Mouse (Mus musculus): Measurements from ENCODE around the gene Plcb1. TPM values are rescaled to one million over a fixed set of nuclear protein-coding genes. Genes with fewer than 3 reads are reported as not detected.
"Not testable (repeated sequence)": the region's sequence is repeated elsewhere in the genome, so short reads cannot be mapped to it uniquely, and the experiment has no call there.

The Plcb1 gene
- polyA plus RNA-seq, 2 experiments = 2.9 to 12.8 TPM

- DNase-seq (ENCODE audit: low spot score) (no peak), ATAC-seq (ENCODE audit: low FRiP score, low read depth) (no peak)
- H3K4me3 ChIP-seq (replicated peaks; ENCODE audit: low read length) = no peak overlapping the region
- H3K36me3 ChIP-seq (ENCODE audit: control insufficient read depth, insufficient read depth, low read length) = no peaks in the 10 kb centered on the region
- H3K4me2 ChIP-seq (replicated peaks; ENCODE audit: low read depth, low read length, severe bottlenecking) = no peak overlapping the region
- no peak overlapping the region for H3K27ac ChIP-seq (replicated peaks; ENCODE audit: low read depth, low read length)
- H3K9ac ChIP-seq (ENCODE audit: low read depth, low read length, severe bottlenecking) = no peak overlapping the region
- WGBS = 93% methylated on average over 1 of the region's 1 CpGs
- no peaks in the 10 kb centered on the region for H3K4me1 ChIP-seq (ENCODE audit: control insufficient read depth, insufficient read depth, low read length)
- no peak for TF ChIP-seq POLR2A (IDR thresholded peaks at IDR 0.05; ENCODE audit: borderline replicate concordance, extremely low read depth, insufficient read depth, insufficient read length)
- no peaks in the 10 kb centered on the region for H3K27me3 ChIP-seq (ENCODE audit: control insufficient read depth, insufficient read depth, low read length)
- no peaks in the 10 kb centered on the region for H3K9me3 ChIP-seq (ENCODE audit: control insufficient read depth, low read length)
These were observed 221.3 kb downstream of the Plcb1 start for GRCm38 (mm10) chr2:135007134-135007533.

DNA sequence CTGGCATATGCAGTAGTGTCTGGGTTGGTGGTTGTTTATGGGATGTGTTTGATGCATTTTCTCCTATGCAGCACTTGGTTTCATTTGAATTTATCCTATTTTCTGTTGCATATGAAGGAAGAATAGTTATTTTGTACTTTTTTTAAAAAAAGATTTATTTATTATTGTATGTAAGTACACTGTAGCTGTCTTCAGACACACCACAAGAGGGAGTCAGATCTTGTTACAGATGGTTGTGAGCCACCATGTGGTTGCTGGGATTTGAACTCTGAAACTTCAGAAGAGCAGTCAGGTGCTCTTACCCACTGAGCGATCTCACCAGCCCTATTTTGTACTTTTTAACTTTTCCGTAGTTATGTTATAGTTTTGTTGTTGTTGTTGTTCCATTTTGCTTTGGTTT, 222.0 kb downstream of the Plcb1 start:
- H3K9ac ChIP-seq (ENCODE audit: low read depth, low read length, severe bottlenecking) = not testable (repeated sequence)
- WGBS = 94% methylated on average over 2 of the region's 2 CpGs

DNA sequence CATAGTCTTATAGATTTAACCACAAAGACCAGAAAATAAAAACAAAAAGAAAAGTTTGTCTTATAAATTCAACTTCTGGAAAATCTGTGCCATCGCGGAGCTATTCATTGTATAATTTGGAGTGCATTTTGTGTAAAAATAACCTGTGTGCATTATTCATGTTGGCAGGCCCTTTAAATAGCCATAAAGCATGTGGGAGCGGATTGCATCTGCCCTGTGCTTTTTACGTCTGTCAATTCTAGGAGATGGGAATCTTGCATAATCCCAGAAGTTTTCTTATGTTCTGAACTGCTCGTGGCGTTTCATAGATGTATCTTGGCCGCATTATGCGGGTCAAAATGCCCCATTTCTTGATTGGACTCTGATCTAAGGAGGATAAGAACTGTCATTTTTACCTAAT, 224.5 kb downstream of the Plcb1 start:
- WGBS = 84% methylated on average over 8 of the region's 8 CpGs
- H3K36me3 ChIP-seq (ENCODE audit: control insufficient read depth, insufficient read depth, low read length) = no peaks in the 10 kb centered on the region
- H3K27me3 ChIP-seq (ENCODE audit: control insufficient read depth, insufficient read depth, low read length) = no peaks in the 10 kb centered on the region
- H3K4me1 ChIP-seq (ENCODE audit: control insufficient read depth, insufficient read depth, low read length) = no peaks in the 10 kb centered on the region
- no peaks in the 10 kb centered on the region for H3K9me3 ChIP-seq (ENCODE audit: control insufficient read depth, low read length)
- no peak overlapping the region for H3K4me3 ChIP-seq (replicated peaks; ENCODE audit: low read length)
- no peak for DNase-seq (ENCODE audit: low spot score)
- H3K27ac ChIP-seq (replicated peaks; ENCODE audit: low read depth, low read length) = no peak overlapping the region
- H3K9ac ChIP-seq (ENCODE audit: low read depth, low read length, severe bottlenecking) = no peak overlapping the region
- no peak overlapping the region for H3K4me2 ChIP-seq (replicated peaks; ENCODE audit: low read depth, low read length, severe bottlenecking)
- no peak for ATAC-seq (ENCODE audit: low FRiP score, low read depth)
- TF ChIP-seq POLR2A (IDR thresholded peaks at IDR 0.05; ENCODE audit: borderline replicate concordance, extremely low read depth, insufficient read depth, insufficient read length) = no peak

More for the DNA sequence above, 222.0 kb downstream of the Plcb1 start:
- not testable (repeated sequence) for H3K4me2 ChIP-seq (replicated peaks; ENCODE audit: low read depth, low read length, severe bottlenecking); DNase-seq (ENCODE audit: low spot score); H3K27me3 ChIP-seq (ENCODE audit: control insufficient read depth, insufficient read depth, low read length); ATAC-seq (ENCODE audit: low FRiP score, low read depth); H3K36me3 ChIP-seq (ENCODE audit: control insufficient read depth, insufficient read depth, low read length); H3K4me3 ChIP-seq (replicated peaks; ENCODE audit: low read length); H3K27ac ChIP-seq (replicated peaks; ENCODE audit: low read depth, low read length); H3K9me3 ChIP-seq (ENCODE audit: control insufficient read depth, low read length); H3K4me1 ChIP-seq (ENCODE audit: control insufficient read depth, insufficient read depth, low read length)

DNA sequence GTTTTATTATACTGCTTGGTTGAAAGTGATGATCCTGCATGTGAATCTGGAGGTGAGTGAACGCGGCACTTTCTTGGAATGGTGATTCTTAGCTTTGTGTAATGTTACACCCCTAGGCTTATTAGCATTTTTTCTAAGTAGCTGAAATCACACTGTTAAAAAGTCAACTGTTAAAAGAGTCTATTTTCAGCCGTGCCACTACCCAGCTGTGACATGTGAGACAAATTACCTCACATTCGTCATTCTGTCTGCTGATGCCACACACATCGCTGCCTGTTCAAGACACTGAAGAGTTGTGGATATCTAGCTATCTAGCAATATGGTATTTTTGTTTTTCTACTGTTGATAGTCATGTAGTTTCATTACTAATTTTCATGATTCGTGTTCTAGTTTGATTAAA, 229.6 kb downstream of the Plcb1 start:
- DNase-seq (ENCODE audit: low spot score) (no peak), ATAC-seq (ENCODE audit: low FRiP score, low read depth) (no peak)
- H3K27ac ChIP-seq (replicated peaks; ENCODE audit: low read depth, low read length) = no peak overlapping the region
- no peak overlapping the region for H3K4me3 ChIP-seq (replicated peaks; ENCODE audit: low read length)
- WGBS = 51% methylated on average over 6 of the region's 6 CpGs
- H3K4me2 ChIP-seq (replicated peaks; ENCODE audit: low read depth, low read length, severe bottlenecking) = no peak overlapping the region
- peaks cover 13% of the 10 kb centered on the region for H3K4me1 ChIP-seq (ENCODE audit: control insufficient read depth, insufficient read depth, low read length)
- no peaks in the 10 kb centered on the region for H3K27me3 ChIP-seq (ENCODE audit: control insufficient read depth, insufficient read depth, low read length)
- no peaks in the 10 kb centered on the region for H3K36me3 ChIP-seq (ENCODE audit: control insufficient read depth, insufficient read depth, low read length)
- H3K9ac ChIP-seq (ENCODE audit: low read depth, low read length, severe bottlenecking) = no peak overlapping the region
- no peak for TF ChIP-seq POLR2A (IDR thresholded peaks at IDR 0.05; ENCODE audit: borderline replicate concordance, extremely low read depth, insufficient read depth, insufficient read length)
- H3K9me3 ChIP-seq (ENCODE audit: control insufficient read depth, low read length) = no peaks in the 10 kb centered on the region

GRCm38 (mm10) chr2:135018275-135018674, 232.4 kb downstream of the Plcb1 start:
- TF ChIP-seq POLR2A (IDR thresholded peaks at IDR 0.05; ENCODE audit: borderline replicate concordance, extremely low read depth, insufficient read depth, insufficient read length) = no peak
- Histone ChIP-seq H3K27ac (replicated peaks; ENCODE audit: low read depth, low read length) (0 out of 2 replicates have a peak overlapping the region, but pooled peaks have one; percentile 8), H3K9me3 (ENCODE audit: control insufficient read depth, low read length) (no peaks in the 10 kb centered on the region), H3K27me3 (ENCODE audit: control insufficient read depth, insufficient read depth, low read length) (no peaks in the 10 kb centered on the region), H3K36me3 (ENCODE audit: control insufficient read depth, insufficient read depth, low read length) (no peaks in the 10 kb centered on the region), H3K4me3 (replicated peaks; ENCODE audit: low read length) (no peak overlapping the region), H3K9ac (ENCODE audit: low read depth, low read length, severe bottlenecking) (no peak overlapping the region), H3K4me2 (replicated peaks; ENCODE audit: low read depth, low read length, severe bottlenecking) (no peak overlapping the region), H3K4me1 (ENCODE audit: control insufficient read depth, insufficient read depth, low read length) (peaks cover 13% of the 10 kb centered on the region)
- ATAC-seq (ENCODE audit: low FRiP score, low read depth) (peak; percentile 63), DNase-seq (ENCODE audit: low spot score) (peak; percentile 32)
- WGBS = 20% methylated on average over 1 of the region's 1 CpGs

DNA sequence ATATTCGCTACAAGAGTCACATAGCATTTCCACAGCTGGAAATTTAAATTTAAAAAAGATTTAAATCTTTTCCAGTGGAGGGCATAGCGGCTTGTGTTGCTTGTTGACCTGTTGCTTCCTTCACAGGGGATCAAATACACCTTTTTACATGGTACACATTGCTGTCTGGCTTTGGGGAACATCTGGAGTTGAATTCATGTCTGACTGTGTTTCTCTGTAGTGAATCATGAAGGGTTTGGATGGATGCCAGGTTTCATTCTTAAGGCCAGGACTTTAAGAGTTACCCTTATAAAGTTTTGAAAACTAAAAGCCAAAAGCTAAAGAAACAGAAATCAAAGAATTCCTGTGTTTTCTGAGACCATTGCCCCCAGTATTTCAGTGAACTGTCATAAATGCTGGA, 232.8 kb downstream of the Plcb1 start:
- H3K4me1 ChIP-seq (ENCODE audit: control insufficient read depth, insufficient read depth, low read length) = peaks cover 13% of the 10 kb centered on the region
- no peaks in the 10 kb centered on the region for H3K27me3 ChIP-seq (ENCODE audit: control insufficient read depth, insufficient read depth, low read length)
- no peaks in the 10 kb centered on the region for H3K9me3 ChIP-seq (ENCODE audit: control insufficient read depth, low read length)
- H3K4me2 ChIP-seq (replicated peaks; ENCODE audit: low read depth, low read length, severe bottlenecking) = no peak overlapping the region
- DNase-seq (ENCODE audit: low spot score) (peak; percentile 75), ATAC-seq (ENCODE audit: low FRiP score, low read depth) (peak; percentile 57; the same call in 1 of the 2 replicates)
- H3K27ac ChIP-seq (replicated peaks; ENCODE audit: low read depth, low read length) = no peak overlapping the region
- no peaks in the 10 kb centered on the region for H3K36me3 ChIP-seq (ENCODE audit: control insufficient read depth, insufficient read depth, low read length)
- WGBS = 38% methylated on average over 2 of the region's 2 CpGs
- H3K9ac ChIP-seq (ENCODE audit: low read depth, low read length, severe bottlenecking) = no peak overlapping the region
- no peak for TF ChIP-seq POLR2A (IDR thresholded peaks at IDR 0.05; ENCODE audit: borderline replicate concordance, extremely low read depth, insufficient read depth, insufficient read length)
- no peak overlapping the region for H3K4me3 ChIP-seq (replicated peaks; ENCODE audit: low read length)
